Mouse (Mus musculus): ENCODE results near the gene Fndc11.
"Not testable (repeated sequence)": the region's sequence is repeated elsewhere in the genome, so short reads cannot be mapped to it uniquely, and the experiment has no call there.

Fndc11 gene

DNA sequence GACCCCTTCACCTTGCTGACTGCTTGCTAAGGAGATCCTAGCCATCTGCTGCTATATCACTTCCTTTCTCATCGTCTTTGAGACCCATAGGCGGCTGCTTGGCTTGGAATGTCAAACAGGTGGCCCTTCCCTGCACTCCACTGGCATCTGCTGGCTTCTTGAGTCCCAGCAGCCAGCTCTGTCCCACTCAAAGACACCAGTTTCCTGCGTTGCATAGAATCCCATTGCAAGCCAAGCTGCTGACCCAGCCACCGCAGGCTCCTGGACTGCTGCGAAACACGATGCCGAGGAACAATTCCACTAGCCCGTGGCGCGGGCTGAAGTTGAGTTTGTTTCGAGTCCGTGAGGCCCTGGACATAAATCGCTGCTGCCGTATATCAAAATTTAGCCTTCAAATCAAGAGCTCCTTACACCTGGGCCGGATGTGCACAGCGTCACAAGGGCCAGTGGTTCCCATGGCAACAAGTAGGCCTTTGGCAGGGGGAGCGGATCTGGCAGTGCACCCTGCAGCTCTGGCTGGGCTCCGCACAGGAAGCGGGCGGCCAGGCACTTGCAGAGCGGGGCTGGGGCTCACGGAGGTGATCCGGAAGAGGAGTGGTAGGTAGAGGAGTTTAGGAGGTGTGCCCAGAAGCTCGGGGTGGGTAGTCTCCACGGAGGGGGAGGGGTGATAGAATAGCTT, at the start of gene Fndc11:
Gene Fndc11 (plus strand): TSS at position 476 of the 679 bp plus-strand sequence.
- peak; percentile 81 for DNase-seq (ENCODE audit: extremely low spot score)

DNA sequence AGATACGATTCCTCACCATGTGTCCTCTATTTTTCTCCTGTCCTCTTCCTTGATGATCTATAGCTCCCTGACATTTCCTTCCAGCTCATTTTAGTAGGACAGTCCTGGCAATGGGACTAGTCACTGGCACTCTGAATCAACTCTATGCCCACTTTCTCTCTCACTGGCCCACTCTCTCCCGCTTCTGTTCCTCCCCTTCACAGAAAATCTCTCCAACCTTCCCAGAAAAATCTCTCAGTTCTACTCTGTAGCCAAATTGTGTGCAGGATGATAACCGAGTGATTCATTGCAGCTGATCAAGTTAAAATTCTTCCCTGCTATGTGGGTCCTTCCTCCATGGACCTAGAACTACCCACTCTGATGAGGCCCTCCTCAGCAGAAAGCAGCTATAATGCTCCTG, 45.2 kb upstream of the Fndc11 start:
- no peak for DNase-seq (ENCODE audit: extremely low spot score)

DNA sequence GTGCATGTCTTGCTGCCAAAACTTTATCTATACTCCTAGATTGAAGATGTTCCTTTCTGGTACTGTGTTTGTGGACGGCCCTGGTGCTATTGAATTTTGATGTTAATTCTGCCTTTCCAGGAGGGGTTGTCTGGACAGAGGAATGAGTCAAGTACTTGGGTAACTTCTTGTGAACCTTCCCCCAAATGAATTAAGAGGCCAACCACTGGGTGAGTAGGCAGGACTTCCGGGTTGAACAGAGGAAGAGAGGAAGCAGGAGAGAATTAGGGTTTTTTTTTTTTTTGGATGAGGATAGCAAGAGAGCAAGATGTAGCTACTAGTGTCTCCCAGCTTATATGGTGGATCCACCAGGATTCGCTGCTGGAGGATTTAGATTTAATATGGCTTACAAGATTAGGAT, 41.8 kb upstream of the Fndc11 start:
- no peak for DNase-seq (ENCODE audit: extremely low spot score)

DNA sequence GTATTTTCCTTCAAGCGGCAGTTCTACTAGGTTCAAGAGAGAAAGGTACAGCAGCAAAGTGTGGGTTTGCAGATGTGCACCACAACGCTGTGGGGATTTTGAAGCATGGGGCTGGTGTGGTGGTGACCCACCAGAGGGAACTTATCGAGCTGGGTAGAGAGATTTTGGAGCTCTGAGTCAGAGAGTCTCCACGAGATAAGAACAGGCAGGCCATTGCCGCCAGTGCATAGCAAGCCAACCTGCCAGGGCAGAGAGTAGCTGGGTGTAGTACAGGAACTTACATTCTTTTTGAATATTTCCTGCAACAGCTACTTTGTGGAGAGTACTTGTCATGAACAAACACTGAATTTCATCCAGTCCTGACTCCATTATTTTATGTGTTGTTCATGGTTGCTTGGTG, 41.3 kb upstream of the Fndc11 start:
- no peak for DNase-seq (ENCODE audit: extremely low spot score)

DNA sequence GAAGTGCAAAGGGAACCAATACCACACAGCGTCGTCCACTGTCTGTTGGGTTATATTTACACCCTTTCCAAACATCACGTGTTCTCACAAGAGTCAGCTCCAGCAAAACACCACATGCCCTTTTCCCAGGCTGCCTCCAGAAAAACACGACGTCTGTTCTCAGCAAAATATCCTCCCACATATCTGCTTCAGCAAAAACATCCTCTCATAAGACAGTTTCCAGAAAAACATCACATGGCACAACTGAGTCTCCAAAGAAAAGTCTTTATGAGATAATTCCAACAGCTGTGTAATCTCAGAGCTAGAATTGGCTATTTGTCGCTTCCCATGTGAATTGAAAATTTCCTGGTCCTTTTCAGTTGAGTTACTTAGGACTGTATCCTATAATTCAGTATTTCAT, 38.9 kb upstream of the Fndc11 start:
- no peak for DNase-seq (ENCODE audit: extremely low spot score)

DNA sequence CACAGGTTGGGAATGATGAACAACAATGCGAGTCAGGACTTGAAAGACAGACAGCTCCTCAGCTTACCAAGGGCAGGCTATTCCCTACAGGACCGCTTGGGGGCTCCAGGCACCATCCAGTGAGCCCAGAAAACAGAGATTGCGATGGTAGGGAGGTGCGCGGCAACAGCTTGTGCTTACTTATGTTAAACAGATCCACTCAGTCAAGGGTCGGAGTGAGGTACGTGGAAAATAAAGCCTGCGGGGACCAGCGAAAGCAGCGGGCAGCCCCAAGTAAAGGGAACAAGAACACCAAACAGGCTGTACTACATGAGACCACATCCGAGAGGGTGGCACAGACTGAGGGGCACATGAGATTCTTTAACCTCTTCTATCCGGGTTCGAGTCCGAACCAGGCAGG, 33.2 kb upstream of the Fndc11 start:
- DNase-seq (ENCODE audit: extremely low spot score) = peak; percentile 84

DNA sequence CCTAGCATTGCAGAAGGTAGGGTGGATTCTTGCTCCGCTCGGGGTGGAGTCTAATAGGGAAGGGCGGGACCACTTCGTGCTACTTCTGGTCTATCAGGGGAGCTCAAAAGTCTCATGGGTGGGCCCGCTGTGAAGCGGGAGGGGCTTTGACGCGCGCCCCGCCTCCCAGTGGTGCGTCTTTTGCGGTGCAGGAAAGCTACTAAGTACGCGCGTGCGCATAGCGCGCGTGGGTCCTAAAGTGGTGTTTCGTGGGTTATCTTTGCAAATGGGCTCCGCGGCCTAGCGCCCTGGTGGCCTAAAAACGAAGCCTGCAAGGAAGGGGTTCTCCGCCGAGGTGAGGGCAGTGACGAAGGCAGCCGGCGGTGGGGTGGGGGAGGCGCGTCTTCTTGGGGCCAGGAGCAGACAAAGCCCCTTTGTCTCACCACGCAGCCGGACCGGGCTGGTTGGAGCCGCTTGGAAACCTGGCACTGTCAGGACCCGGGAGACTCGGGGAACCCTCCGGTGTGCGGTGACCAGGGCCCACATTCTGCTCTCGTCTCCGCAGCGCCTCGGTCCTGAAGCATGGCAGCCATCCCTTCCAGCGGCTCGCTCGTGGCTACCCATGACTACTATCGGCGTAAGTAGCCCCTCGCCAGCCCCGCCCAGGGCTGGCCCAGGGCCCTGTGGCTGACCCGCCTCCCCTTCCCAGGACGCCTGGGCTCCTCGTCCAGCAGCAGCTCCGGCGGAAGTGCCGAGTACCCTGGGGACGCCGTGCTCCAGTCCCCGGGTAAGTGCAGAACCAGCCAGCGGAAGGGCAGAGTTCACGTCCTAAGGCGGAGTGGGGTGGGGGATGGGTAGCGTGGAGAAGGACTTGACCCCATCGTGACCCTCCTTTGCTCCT, 32.5 kb upstream of the Fndc11 start, which contains the start of gene Ppdpf:
Gene Ppdpf (plus strand): TSS at position 127 of the 880 bp plus-strand sequence.
- peak; percentile 92 for DNase-seq (ENCODE audit: extremely low spot score)

DNA sequence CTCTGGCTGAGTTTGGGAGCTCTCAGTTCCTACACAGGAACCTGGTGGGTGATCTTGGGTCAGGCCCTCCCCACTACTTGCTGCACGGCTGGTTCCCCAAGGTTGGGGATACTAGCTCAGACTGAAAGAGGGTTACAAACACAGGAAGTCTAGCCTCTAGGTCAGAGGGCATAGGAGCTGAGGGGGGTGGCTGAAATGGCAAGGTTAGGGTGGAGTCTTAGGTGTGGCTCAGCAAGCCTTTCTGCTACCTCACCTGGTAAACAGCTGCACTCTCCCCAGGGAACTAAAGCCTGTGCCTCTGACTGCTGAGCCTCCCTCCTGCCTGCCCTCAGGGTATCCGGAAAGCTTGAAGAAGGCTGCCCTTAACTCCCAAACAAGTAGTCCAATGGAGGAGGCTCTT, 31.1 kb upstream of the Fndc11 start:
- DNase-seq (ENCODE audit: extremely low spot score) = peak; percentile 6

DNA sequence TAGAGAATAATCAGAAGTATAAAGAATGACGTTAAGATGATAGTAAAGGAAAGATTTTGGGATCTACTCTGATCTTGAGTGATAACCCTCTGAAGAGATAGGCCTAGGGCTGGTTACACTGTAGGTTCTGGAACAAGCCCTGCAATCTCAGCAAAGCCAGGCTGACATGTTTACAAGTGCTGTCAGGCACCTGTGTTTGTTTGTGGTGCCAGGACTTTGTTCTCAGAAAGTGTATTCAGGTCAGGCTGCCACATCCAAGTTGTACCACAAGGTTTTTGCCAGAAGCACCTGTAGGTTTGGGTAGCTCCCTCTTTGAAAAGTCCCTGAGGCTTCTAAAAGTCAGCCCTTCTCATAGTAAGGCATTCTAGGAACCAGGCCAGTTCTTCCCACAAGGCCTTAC, 30.5 kb upstream of the Fndc11 start:
- no peak for DNase-seq (ENCODE audit: extremely low spot score)

DNA sequence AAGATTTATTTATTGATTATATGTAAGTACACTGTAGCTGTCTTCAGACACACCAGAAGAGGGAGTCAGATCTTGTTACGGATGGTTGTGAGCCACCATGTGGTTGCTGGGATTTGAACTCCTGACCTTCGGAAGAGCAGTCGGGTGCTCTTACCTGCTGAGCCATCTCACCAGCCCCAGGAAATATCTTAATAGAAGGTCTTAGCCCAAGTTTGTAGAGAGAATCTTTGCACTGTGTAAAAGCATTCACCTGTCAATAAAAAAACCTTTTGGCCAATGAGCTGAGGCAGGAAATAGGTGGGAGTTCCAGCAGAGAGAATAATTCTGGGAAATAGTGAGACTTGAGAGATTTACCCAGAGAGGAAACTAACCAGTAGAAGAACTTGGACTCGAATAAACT, 28.4 kb upstream of the Fndc11 start:
- not testable (repeated sequence) for DNase-seq (ENCODE audit: extremely low spot score)

DNA sequence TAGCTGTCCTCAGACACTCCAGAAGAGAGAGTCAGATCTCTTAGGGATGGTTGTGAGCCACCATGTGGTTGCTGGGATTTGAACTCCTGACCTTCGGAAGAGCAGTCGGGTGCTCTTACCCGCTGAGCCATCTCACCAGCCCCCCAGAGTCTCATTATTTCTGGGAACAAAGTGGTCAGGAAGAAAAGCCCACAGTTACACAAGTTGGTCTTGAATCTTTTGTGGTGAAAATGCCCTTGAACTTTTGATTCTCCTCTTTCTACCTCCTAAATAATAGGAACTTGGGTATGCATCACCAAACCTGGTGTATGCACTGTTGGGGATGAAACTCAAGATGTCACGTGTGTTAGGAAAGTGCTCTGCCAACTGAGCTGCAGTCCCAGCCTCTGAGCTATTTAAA, 27.9 kb upstream of the Fndc11 start:
- no peak for DNase-seq (ENCODE audit: extremely low spot score)

DNA sequence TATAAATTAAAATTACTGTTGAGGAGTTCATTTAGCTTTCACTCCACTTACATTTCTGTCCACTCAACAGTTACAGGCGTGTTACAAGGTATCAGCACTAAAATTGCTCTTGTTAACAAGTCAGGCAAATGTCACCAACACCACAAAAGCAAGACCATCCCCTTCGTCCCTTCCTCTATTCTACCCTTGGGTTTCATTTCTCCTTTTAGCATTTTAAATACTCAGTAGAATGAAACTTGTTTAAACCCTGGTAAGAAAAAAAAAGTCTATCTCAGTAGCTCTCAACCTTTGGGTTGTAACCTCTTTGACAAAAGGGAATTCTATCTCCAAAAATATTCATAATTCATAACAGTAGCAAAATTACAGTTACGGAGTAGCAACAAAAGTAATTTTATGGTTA, 26.8 kb upstream of the Fndc11 start:
- DNase-seq (ENCODE audit: extremely low spot score) = no peak

DNA sequence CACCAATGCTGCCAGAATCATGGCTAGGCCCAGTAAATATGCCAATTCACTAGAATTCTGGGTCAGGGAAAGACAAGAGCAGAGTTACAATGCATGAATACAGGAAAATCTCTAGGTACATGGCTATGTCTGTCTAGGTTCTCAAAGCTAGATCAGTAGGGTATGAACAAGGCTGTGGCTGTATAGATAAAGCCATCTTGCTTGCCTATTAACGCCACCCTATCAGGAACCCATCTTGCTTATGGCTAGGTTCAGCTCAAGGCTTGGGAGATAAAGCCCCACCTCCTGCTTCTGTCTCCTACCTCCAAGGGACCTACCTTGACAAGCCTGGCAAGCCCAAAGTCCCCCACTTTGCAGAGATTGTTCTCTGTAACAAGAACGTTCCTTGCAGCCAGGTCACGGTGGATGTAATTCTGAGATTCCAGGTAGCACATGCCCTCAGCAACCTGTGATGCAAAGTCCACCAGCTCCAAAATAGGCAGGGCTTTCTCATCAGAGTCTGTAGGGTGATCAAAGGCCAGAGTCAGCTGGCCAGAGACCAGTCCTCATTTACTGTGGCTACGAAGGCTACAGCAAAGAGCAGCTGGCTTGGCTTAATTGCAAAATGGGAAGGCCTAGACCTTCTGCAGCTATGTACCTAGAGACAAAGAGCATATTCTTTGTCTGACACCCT, 23.0 kb upstream of the Fndc11 start:
- DNase-seq (ENCODE audit: extremely low spot score) = no peak

DNA sequence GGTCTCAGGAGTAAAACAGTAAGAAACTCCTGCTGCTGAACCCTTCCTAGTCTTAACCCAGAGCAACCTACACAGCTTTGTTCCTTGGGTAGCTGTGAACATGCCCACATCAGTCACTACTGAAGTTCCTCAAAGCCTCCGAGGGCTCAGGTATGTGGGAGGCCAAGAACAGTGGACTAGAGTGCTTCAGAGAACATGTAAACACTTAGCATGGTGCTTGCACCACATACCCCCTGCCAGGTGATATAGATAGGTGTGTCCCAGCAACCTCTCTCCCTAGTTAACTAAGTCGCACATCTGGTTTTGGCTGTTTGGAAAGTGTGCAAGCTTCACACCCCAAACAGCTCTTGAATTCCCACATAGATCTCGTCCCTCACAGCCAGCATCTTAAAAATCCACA, 18.2 kb upstream of the Fndc11 start:
- DNase-seq (ENCODE audit: extremely low spot score) = no peak

DNA sequence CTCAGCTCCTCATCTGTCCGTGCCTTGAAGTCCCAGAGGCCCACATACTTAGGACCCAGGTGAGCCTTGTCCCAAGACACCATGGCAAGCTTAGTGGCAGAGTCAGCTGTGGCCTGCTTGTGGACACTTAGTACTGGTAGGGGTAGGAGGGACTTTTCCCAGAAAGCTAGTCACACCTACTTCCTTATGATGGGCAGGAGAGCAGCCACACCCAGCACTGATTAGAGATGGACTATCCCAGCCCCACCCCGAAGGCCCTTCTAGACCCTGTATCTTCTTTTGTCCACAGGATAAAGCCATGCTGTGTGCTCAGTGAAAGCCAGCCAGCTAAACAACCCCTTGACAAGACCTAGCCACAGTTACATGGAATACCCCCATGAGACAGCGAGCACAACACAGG, 17.4 kb upstream of the Fndc11 start, which contains the start of gene Ptk6:
Gene Ptk6 (minus strand): TSS at position 368 of the 400 bp plus-strand sequence.
- no peak for DNase-seq (ENCODE audit: extremely low spot score)

DNA sequence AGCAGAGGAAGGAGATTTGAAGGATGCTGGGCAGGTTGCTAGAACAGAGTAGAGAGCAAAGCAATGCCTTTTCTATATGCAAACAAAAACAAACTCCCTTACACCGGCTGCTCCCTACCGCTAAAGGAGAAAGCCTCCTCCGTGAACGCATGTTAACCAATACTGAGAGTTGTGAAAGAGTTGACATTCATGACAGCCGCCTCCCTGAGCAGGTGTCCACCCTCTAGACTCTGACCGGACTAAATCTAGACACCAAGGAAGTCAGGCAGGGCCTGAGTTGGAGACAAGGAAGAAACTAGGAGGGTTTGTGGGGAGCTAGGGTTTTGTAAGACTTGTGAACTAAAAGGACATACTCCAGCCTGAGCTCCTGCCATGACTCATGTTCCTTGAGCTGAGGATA, 16.9 kb upstream of the Fndc11 start:
- no peak for DNase-seq (ENCODE audit: extremely low spot score)

DNA sequence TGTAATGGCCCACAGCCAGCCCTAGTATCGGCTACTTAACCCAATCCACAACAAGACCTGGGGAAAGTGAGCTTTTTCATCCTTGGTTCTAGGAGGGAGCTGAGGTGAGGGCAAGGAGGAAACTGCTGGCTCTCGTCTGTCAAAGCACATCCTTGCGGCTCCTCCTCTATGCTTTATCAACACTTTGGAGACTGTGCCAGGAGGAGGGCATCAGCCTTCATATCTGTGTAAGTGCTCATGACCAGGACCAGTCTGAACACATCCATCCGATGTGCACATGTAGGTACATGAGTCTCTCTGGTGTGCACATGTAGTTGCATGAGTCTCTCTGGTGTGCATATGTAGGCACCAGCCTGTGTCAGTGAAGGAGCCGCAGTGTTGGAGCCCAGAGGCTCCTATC, 14.1 kb upstream of the Fndc11 start:
- no peak for DNase-seq (ENCODE audit: extremely low spot score)

DNA sequence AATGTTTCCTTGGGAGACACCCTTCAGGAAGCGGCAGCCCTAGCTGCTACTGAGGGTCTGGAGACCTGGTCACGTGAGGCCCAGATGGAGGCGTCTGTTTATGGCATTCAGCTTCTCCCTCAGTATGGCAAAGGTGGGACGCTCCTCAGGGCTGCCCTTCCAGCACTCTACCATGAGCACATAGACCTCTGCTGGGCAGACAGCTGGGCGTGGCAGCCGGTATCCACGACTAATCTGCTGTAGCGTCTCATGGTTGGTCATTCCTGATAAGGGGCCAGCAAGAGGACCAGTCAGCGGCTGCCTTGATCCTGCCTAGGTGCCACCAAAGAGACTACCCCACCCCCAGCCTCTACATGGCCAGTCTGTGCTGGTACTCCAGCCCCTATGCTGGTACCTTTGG, 13.7 kb upstream of the Fndc11 start:
- no peak for DNase-seq (ENCODE audit: extremely low spot score)

DNA sequence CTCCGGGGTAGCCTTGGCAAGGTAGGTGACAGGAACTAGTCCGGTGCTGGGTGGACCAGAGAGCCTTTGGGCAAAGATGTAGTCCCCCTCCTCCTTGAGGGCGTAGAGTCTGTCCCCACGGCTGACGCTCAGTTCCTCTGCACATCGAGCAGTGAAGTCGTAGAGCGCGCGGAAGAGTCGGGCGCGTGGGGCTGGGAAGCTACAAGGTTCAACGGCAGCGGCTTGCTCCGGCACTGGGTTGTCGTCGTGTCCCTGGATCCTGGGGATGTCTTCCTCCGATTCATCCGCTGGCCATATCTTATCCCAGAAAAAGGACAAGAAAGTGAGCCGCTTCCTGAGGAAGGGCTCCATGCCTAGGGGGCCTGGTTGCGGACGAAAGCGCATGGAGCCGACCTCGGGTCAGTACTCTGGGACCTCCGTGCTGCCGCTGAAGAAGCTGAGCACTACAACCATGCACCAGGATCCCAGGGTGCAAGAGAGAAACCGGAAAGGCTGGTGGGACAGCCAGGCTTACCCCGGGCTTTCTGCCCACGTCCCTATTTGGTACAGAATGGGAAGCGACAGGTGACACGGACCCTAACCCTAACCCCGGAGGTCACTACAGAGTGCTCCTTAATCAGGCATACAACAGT, 7.3 kb upstream of the Fndc11 start:
- peak; percentile 32 for DNase-seq (ENCODE audit: extremely low spot score)

DNA sequence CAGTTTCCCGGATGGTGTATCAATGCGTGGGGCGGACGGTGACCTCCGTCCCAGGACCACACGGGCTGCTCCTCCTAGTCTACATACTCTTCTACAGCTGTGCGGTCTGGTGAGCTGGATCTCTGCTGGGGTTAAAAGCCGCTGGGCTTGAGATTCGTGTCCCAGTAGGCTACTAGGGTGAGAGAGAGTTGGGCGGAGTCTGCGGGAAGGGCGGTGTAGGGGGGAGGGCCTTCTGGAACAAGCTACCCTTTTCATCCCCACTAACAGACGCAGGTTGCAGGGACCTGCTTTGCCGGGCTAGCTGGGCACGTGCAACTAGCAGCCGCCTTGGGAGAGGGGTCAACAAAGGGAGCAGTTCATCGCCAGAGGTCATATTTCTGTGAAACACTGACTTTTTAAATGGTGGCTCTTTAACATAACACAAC, 6.8 kb upstream of the Fndc11 start, which contains the start of gene Srms:
Gene Srms (minus strand): TSS at position 165 of the 425 bp plus-strand sequence.
- DNase-seq (ENCODE audit: extremely low spot score) = peak; percentile 54

DNA sequence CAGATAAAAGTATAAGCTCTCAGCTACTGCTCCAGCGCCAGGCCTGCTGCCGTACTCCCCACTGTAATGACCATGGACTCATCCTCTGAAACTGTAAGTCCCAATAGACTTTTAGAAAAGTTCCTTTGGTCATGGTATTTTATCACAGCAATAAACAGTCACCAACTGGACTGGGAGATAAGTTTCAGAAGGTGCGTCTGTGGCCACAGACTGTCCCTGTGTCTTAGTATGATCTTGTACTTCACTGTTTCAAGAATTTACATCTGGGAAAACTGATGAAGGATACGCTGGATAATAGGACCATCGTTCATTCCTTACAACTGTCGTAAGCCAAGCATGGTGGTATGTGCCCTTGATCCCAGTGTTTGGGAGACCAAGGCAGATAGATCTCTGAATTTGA, 3.8 kb upstream of the Fndc11 start:
- no peak for DNase-seq (ENCODE audit: extremely low spot score)

All from embryo, embryonic 9.5 days (tissue).